Mouse (Mus musculus): ENCODE results near the gene Fxyd1. TPM values are rescaled to one million over a fixed set of nuclear protein-coding genes. Genes with fewer than 3 reads are reported as not detected.

Gene Fxyd1
- total RNA-seq, 1 experiment, result not detected

- in situ Hi-C loops (cut with MboI; ENCODE audit: low sequenced_read_pairs in 2 of 2, unreplicated experiment in 2 of 2), result no loop called here
- Histone ChIP-seq H3K9ac (ENCODE audit: insufficient read depth, low read depth, low read length, poor library complexity, severe bottlenecking) (no peak overlapping the region), H3K4me1 (ENCODE audit: control insufficient read depth in 2 of 2, insufficient read depth in 2 of 2, low read length in 2 of 2, poor library complexity in 1 of 2) (peaks cover 0 to 2% of the 10 kb centered on the region in 2 experiments; a peak in 2 of 4 replicates), H3K9me3 (ENCODE audit: control insufficient read depth, insufficient read depth, low read depth, low read length) (no peaks in the 10 kb centered on the region), H3K4me3 (ENCODE audit: insufficient read depth in 1 of 2, low read depth in 1 of 2, low read length in 2 of 2, poor library complexity in 1 of 2, severe bottlenecking in 1 of 2) (no peak overlapping the region), H3K36me3 (ENCODE audit: control insufficient read depth, insufficient read depth, low read length, poor library complexity, severe bottlenecking) (no peaks in the 10 kb centered on the region), H3K27ac (ENCODE audit: insufficient read depth, low read depth, low read length, poor library complexity, severe bottlenecking) (no peak overlapping the region; the same call in 1 of the 2 replicates)
- no peak for TF ChIP-seq ZC3H11A (IDR thresholded peaks at IDR 0.05; ENCODE audit: borderline replicate concordance, low read depth, low read length)
- TF ChIP-seq HCFC1 (IDR thresholded peaks at IDR 0.05; ENCODE audit: borderline replicate concordance, insufficient read depth, low read length), result no peak
- no peak for TF ChIP-seq MAFK (IDR thresholded peaks at IDR 0.05; ENCODE audit: insufficient read depth, low read depth, low read length)
- no peak for TF ChIP-seq ZNF384 (IDR thresholded peaks at IDR 0.05; ENCODE audit: low read depth, low read length)
- no peak for TF ChIP-seq CHD2 (IDR thresholded peaks at IDR 0.05; ENCODE audit: low read depth, low read length)
- DNase-seq (ENCODE audit: low read depth, low spot score), result no peak
Measured at GRCm38 (mm10) chr7:31094774-31095501, 37.9 kb upstream of the Fxyd1 start.

DNA sequence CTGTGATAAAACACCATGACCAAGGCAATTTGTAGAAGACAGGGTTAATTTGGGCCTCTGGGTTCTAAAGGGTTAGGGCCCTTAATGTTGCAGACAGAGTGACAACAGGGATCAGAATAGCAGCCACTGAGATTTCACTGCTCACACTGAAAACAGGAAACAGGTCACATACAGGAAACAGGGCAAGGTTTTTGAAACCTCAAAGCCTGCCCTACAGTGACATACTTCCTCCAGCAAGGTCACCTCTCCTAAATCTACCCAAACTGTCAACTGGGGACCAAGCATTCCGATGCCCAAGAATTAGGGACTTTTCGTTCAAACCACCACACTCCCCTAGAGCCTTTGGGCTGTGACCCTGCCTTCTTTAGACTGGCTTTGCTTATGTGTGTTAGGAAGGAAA lies 32.7 kb upstream of the Fxyd1 start:
- no peaks in the 10 kb centered on the region for H3K36me3 ChIP-seq (ENCODE audit: control insufficient read depth, insufficient read depth, low read length, poor library complexity, severe bottlenecking)
- no peak overlapping the region for H3K27ac ChIP-seq (ENCODE audit: insufficient read depth, low read depth, low read length, poor library complexity, severe bottlenecking)
- no peak for DNase-seq (ENCODE audit: low read depth, low spot score)
- TF ChIP-seq MAFK (IDR thresholded peaks at IDR 0.05; ENCODE audit: insufficient read depth, low read depth, low read length) (no peak), ZC3H11A (IDR thresholded peaks at IDR 0.05; ENCODE audit: borderline replicate concordance, low read depth, low read length) (no peak), ZNF384 (IDR thresholded peaks at IDR 0.05; ENCODE audit: low read depth, low read length) (no peak), CHD2 (IDR thresholded peaks at IDR 0.05; ENCODE audit: low read depth, low read length) (no peak), HCFC1 (IDR thresholded peaks at IDR 0.05; ENCODE audit: borderline replicate concordance, insufficient read depth, low read length) (no peak)
- no peak overlapping the region for H3K4me3 ChIP-seq (ENCODE audit: insufficient read depth in 1 of 2, low read depth in 1 of 2, low read length in 2 of 2, poor library complexity in 1 of 2, severe bottlenecking in 1 of 2)
- H3K9me3 ChIP-seq (ENCODE audit: control insufficient read depth, insufficient read depth, low read depth, low read length), result no peaks in the 10 kb centered on the region
- in situ Hi-C loops (cut with MboI; ENCODE audit: low sequenced_read_pairs in 2 of 2, unreplicated experiment in 2 of 2), result no loop called here
- H3K9ac ChIP-seq (ENCODE audit: insufficient read depth, low read depth, low read length, poor library complexity, severe bottlenecking), result no peak overlapping the region
- peaks cover 4% of the 10 kb centered on the region in 2 experiments; a peak in 3 of 4 replicates for H3K4me1 ChIP-seq (ENCODE audit: control insufficient read depth in 2 of 2, insufficient read depth in 2 of 2, low read length in 2 of 2, poor library complexity in 1 of 2)

DNA sequence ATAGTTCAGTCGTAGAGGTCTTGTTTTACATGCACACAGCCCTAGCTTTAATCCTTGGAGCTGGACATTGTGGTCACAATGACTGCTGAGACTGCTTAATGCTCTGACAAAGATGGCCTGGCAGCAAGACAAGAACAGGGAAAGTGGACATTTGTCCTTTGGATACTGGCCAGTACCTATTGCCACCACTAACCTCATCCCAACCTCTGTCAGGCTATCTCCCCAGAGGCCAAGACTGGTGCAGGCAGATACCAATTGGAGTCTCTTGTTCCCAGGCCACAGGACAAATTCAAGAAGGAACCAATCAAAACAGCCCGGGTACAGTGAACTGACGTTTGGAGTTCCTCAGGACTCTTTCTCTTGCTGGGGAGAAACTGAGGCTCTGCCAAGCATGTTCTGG lies 31.2 kb upstream of the Fxyd1 start:
- in situ Hi-C loops (cut with MboI; ENCODE audit: low sequenced_read_pairs in 2 of 2, unreplicated experiment in 2 of 2), result no loop called here
- peaks cover 4 to 8% of the 10 kb centered on the region in 2 experiments for H3K4me1 ChIP-seq (ENCODE audit: control insufficient read depth in 2 of 2, insufficient read depth in 2 of 2, low read length in 2 of 2, poor library complexity in 1 of 2)
- TF ChIP-seq ZNF384 (IDR thresholded peaks at IDR 0.05; ENCODE audit: low read depth, low read length) (no peak), HCFC1 (IDR thresholded peaks at IDR 0.05; ENCODE audit: borderline replicate concordance, insufficient read depth, low read length) (no peak), CHD2 (IDR thresholded peaks at IDR 0.05; ENCODE audit: low read depth, low read length) (no peak), ZC3H11A (IDR thresholded peaks at IDR 0.05; ENCODE audit: borderline replicate concordance, low read depth, low read length) (no peak), MAFK (IDR thresholded peaks at IDR 0.05; ENCODE audit: insufficient read depth, low read depth, low read length) (no peak)
- no peak overlapping the region for H3K27ac ChIP-seq (ENCODE audit: insufficient read depth, low read depth, low read length, poor library complexity, severe bottlenecking)
- DNase-seq (ENCODE audit: low read depth, low spot score), result no peak
- H3K4me3 ChIP-seq (ENCODE audit: insufficient read depth in 1 of 2, low read depth in 1 of 2, low read length in 2 of 2, poor library complexity in 1 of 2, severe bottlenecking in 1 of 2), result no peak overlapping the region
- no peak overlapping the region for H3K9ac ChIP-seq (ENCODE audit: insufficient read depth, low read depth, low read length, poor library complexity, severe bottlenecking)
- H3K36me3 ChIP-seq (ENCODE audit: control insufficient read depth, insufficient read depth, low read length, poor library complexity, severe bottlenecking), result no peaks in the 10 kb centered on the region
- no peaks in the 10 kb centered on the region for H3K9me3 ChIP-seq (ENCODE audit: control insufficient read depth, insufficient read depth, low read depth, low read length)

DNA sequence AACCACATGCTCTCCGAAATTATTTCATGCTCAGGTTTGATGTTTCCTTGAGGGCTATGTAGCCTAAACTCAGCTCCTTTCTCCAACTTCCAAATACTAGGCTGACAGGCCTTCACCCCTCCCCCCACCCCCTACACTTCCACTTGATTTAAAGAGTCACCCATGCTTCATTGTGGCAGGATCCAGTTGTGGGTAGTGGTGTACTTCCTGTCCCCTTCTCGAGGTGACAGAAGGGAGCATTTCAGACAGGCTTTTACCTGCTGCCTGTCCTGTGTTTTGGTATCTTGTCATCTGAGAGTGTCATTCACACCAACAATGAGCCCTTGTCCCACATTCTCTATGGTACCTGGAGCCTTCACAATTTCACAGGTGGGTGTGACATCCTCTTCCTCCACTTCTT lies 30.3 kb upstream of the Fxyd1 start:
- H3K4me3 ChIP-seq (ENCODE audit: insufficient read depth in 1 of 2, low read depth in 1 of 2, low read length in 2 of 2, poor library complexity in 1 of 2, severe bottlenecking in 1 of 2), result no peak overlapping the region
- no peak for TF ChIP-seq HCFC1 (IDR thresholded peaks at IDR 0.05; ENCODE audit: borderline replicate concordance, insufficient read depth, low read length)
- no peak for TF ChIP-seq MAFK (IDR thresholded peaks at IDR 0.05; ENCODE audit: insufficient read depth, low read depth, low read length)
- no peak for TF ChIP-seq CHD2 (IDR thresholded peaks at IDR 0.05; ENCODE audit: low read depth, low read length)
- TF ChIP-seq ZNF384 (IDR thresholded peaks at IDR 0.05; ENCODE audit: low read depth, low read length), result no peak
- no peak for TF ChIP-seq ZC3H11A (IDR thresholded peaks at IDR 0.05; ENCODE audit: borderline replicate concordance, low read depth, low read length)
- in situ Hi-C loops (cut with MboI; ENCODE audit: low sequenced_read_pairs in 2 of 2, unreplicated experiment in 2 of 2), result no loop called here
- no peak for DNase-seq (ENCODE audit: low read depth, low spot score)
- H3K36me3 ChIP-seq (ENCODE audit: control insufficient read depth, insufficient read depth, low read length, poor library complexity, severe bottlenecking), result no peaks in the 10 kb centered on the region
- H3K27ac ChIP-seq (ENCODE audit: insufficient read depth, low read depth, low read length, poor library complexity, severe bottlenecking), result no peak overlapping the region
- peaks cover 4 to 13% of the 10 kb centered on the region in 2 experiments for H3K4me1 ChIP-seq (ENCODE audit: control insufficient read depth in 2 of 2, insufficient read depth in 2 of 2, low read length in 2 of 2, poor library complexity in 1 of 2)
- no peak overlapping the region for H3K9ac ChIP-seq (ENCODE audit: insufficient read depth, low read depth, low read length, poor library complexity, severe bottlenecking)
- H3K9me3 ChIP-seq (ENCODE audit: control insufficient read depth, insufficient read depth, low read depth, low read length), result no peaks in the 10 kb centered on the region
